Mouse (Mus musculus): ENCODE data around the gene Syndig1l. TPM values are rescaled to one million over a fixed set of nuclear protein-coding genes. Genes with fewer than 3 reads are reported as not detected.
A peak's percentile ranks its signal among the peaks of the same experiment; 100 is the strongest.

Syndig1l gene
- 0.04 TPM in 1 of 2 replicates, not detected in the other for polyA plus RNA-seq (2015; fragmentation: Nextera tagmentation; extraction: Ambion mirVana)

- Histone ChIP-seq H3K9me3 (ENCODE audit: low read length) (no peaks in the 10 kb centered on the region), H3K4me2 (ENCODE audit: low read depth, low read length) (peak within 1 kb of the TSS; percentile 82), H3K27me3 (ENCODE audit: insufficient read depth, low read length) (peaks cover 42% of the 10 kb centered on the region), H3K4me1 (ENCODE audit: insufficient read depth) (peaks cover 7% of the 10 kb centered on the region), H3K27ac (ENCODE audit: low read depth) (no peak within 1 kb of the TSS), H3K4me3 (ENCODE audit: low read depth, low read length) (peak within 1 kb of the TSS; percentile 51), H3K9ac (replicated peaks) (no peak within 1 kb of the TSS), H3K36me3 (replicated peaks; ENCODE audit: insufficient read depth, low read length) (no peaks in the 10 kb centered on the region)
- DNase-seq (peak; percentile 82), ATAC-seq (peak; percentile 55; the same call in 1 of the 2 replicates)
- under 1% methylated on average over 49 of the region's 79 CpGs for WGBS (ENCODE audit: insufficient replicate concordance)
- no peak for TF ChIP-seq CTCF (IDR thresholded peaks at IDR 0.05; ENCODE audit: low read depth)
- TF ChIP-seq EP300 (IDR thresholded peaks at IDR 0.05; ENCODE audit: low read depth), result no peak
Measured at GRCm38 (mm10) chr12:84698319-84699081, at the start of gene Syndig1l. Gene Syndig1l, minus strand, starts transcription at chr12:84698831.

GRCm38 (mm10) chr12:84748134-84748533, 49.5 kb upstream of the Syndig1l start:
- Histone ChIP-seq H3K4me1 (ENCODE audit: insufficient read depth) (peaks cover 12% of the 10 kb centered on the region), H3K4me3 (ENCODE audit: low read depth, low read length) (no peak overlapping the region), H3K9ac (replicated peaks) (no peak overlapping the region), H3K4me2 (ENCODE audit: low read depth, low read length) (no peak overlapping the region), H3K36me3 (replicated peaks; ENCODE audit: insufficient read depth, low read length) (no peaks in the 10 kb centered on the region), H3K9me3 (ENCODE audit: low read length) (no peaks in the 10 kb centered on the region), H3K27ac (ENCODE audit: low read depth) (peak overlapping the region; percentile 39; the same call in 1 of the 2 replicates), H3K27me3 (ENCODE audit: insufficient read depth, low read length) (no peaks in the 10 kb centered on the region)
- TF ChIP-seq EP300 (IDR thresholded peaks at IDR 0.05; ENCODE audit: low read depth) (no peak), CTCF (IDR thresholded peaks at IDR 0.05; ENCODE audit: low read depth) (no peak)
- ATAC-seq (no peak), DNase-seq (no peak)
- 38% methylated on average over 3 of the region's 3 CpGs for WGBS (ENCODE audit: insufficient replicate concordance)

GRCm38 (mm10) chr12:84745700-84746099, 47.1 kb upstream of the Syndig1l start:
- no peaks in the 10 kb centered on the region for H3K36me3 ChIP-seq (replicated peaks; ENCODE audit: insufficient read depth, low read length)
- peaks cover 10% of the 10 kb centered on the region; the same call in 1 of the 2 replicates for H3K4me1 ChIP-seq (ENCODE audit: insufficient read depth)
- DNase-seq, result no peak
- 76% methylated on average over 4 of the region's 4 CpGs for WGBS (ENCODE audit: insufficient replicate concordance)
- no peak for TF ChIP-seq EP300 (IDR thresholded peaks at IDR 0.05; ENCODE audit: low read depth)
- no peak for TF ChIP-seq CTCF (IDR thresholded peaks at IDR 0.05; ENCODE audit: low read depth)
- H3K27ac ChIP-seq (ENCODE audit: low read depth), result no peak overlapping the region
- no peak overlapping the region for H3K9ac ChIP-seq (replicated peaks)
- no peaks in the 10 kb centered on the region for H3K27me3 ChIP-seq (ENCODE audit: insufficient read depth, low read length)
- no peak overlapping the region for H3K4me2 ChIP-seq (ENCODE audit: low read depth, low read length)
- no peak overlapping the region for H3K4me3 ChIP-seq (ENCODE audit: low read depth, low read length)
- no peaks in the 10 kb centered on the region for H3K9me3 ChIP-seq (ENCODE audit: low read length)
- no peak for ATAC-seq

GRCm38 (mm10) chr12:84743496-84743895, 44.9 kb upstream of the Syndig1l start:
- no peak overlapping the region for H3K9ac ChIP-seq (replicated peaks)
- ATAC-seq (no peak), DNase-seq (no peak)
- no peak overlapping the region for H3K4me3 ChIP-seq (ENCODE audit: low read depth, low read length)
- H3K4me2 ChIP-seq (ENCODE audit: low read depth, low read length), result no peak overlapping the region
- H3K36me3 ChIP-seq (replicated peaks; ENCODE audit: insufficient read depth, low read length), result no peaks in the 10 kb centered on the region
- TF ChIP-seq EP300 (IDR thresholded peaks at IDR 0.05; ENCODE audit: low read depth), result no peak
- TF ChIP-seq CTCF (IDR thresholded peaks at IDR 0.05; ENCODE audit: low read depth), result no peak
- 72% methylated on average over 10 of the region's 10 CpGs for WGBS (ENCODE audit: insufficient replicate concordance)
- no peaks in the 10 kb centered on the region for H3K27me3 ChIP-seq (ENCODE audit: insufficient read depth, low read length)
- no peak overlapping the region for H3K27ac ChIP-seq (ENCODE audit: low read depth)
- peaks cover 7% of the 10 kb centered on the region; the same call in 1 of the 2 replicates for H3K4me1 ChIP-seq (ENCODE audit: insufficient read depth)
- no peaks in the 10 kb centered on the region for H3K9me3 ChIP-seq (ENCODE audit: low read length)

- Histone ChIP-seq H3K4me2 (ENCODE audit: low read depth, low read length) (no peak overlapping the region), H3K36me3 (replicated peaks; ENCODE audit: insufficient read depth, low read length) (no peaks in the 10 kb centered on the region), H3K4me3 (ENCODE audit: low read depth, low read length) (no peak overlapping the region), H3K9me3 (ENCODE audit: low read length) (no peaks in the 10 kb centered on the region), H3K27me3 (ENCODE audit: insufficient read depth, low read length) (no peaks in the 10 kb centered on the region), H3K27ac (ENCODE audit: low read depth) (no peak overlapping the region), H3K4me1 (ENCODE audit: insufficient read depth) (no peaks in the 10 kb centered on the region), H3K9ac (replicated peaks) (no peak overlapping the region)
- no peak for ATAC-seq
- WGBS (ENCODE audit: insufficient replicate concordance), result 62% methylated on average over 13 of the region's 13 CpGs
- TF ChIP-seq EP300 (IDR thresholded peaks at IDR 0.05; ENCODE audit: low read depth) (no peak), CTCF (IDR thresholded peaks at IDR 0.05; ENCODE audit: low read depth) (no peak)
- DNase-seq, result no peak
Measured at GRCm38 (mm10) chr12:84733366-84733765, 34.7 kb upstream of the Syndig1l start.

- no peak for ATAC-seq
- TF ChIP-seq EP300 (IDR thresholded peaks at IDR 0.05; ENCODE audit: low read depth), result no peak
- no peak for TF ChIP-seq CTCF (IDR thresholded peaks at IDR 0.05; ENCODE audit: low read depth)
Measured at GRCm38 (mm10) chr12:84728421-84728820, 29.8 kb upstream of the Syndig1l start.

More at GRCm38 (mm10) chr12:84728421-84728820, 29.8 kb upstream of the Syndig1l start:
- Histone ChIP-seq H3K9me3 (ENCODE audit: low read length) (no peaks in the 10 kb centered on the region), H3K27ac (ENCODE audit: low read depth) (no peak overlapping the region), H3K4me3 (ENCODE audit: low read depth, low read length) (no peak overlapping the region), H3K4me1 (ENCODE audit: insufficient read depth) (no peaks in the 10 kb centered on the region), H3K4me2 (ENCODE audit: low read depth, low read length) (no peak overlapping the region), H3K36me3 (replicated peaks; ENCODE audit: insufficient read depth, low read length) (no peaks in the 10 kb centered on the region), H3K9ac (replicated peaks) (no peak overlapping the region), H3K27me3 (ENCODE audit: insufficient read depth, low read length) (no peaks in the 10 kb centered on the region)
- no peak for DNase-seq
- 83% methylated on average over 10 of the region's 10 CpGs for WGBS (ENCODE audit: insufficient replicate concordance)
